Mouse (Mus musculus): ENCODE measurements at regions not wholly inside any gene's neighbourhood (a gene's known extent, or its start where the extent isn't known, plus 50 kb on each side); places are given as distances from the start of the nearest gene placed in this dataset.

- Histone ChIP-seq H3K4me2 (replicated peaks; ENCODE audit: low read depth, low read length, severe bottlenecking) (no peak overlapping the region), H3K9me3 (ENCODE audit: control insufficient read depth, low read length) (no peaks in the 10 kb centered on the region), H3K36me3 (ENCODE audit: control insufficient read depth, insufficient read depth, low read length) (no peaks in the 10 kb centered on the region), H3K4me3 (replicated peaks; ENCODE audit: low read length) (no peak overlapping the region), H3K27ac (replicated peaks; ENCODE audit: low read depth, low read length) (no peak overlapping the region), H3K4me1 (ENCODE audit: control insufficient read depth, insufficient read depth, low read length) (peaks cover 20% of the 10 kb centered on the region), H3K9ac (ENCODE audit: low read depth, low read length, severe bottlenecking) (no peak overlapping the region), H3K27me3 (ENCODE audit: control insufficient read depth, insufficient read depth, low read length) (no peaks in the 10 kb centered on the region)
- WGBS, result 64% methylated on average over 7 of the region's 7 CpGs
- ATAC-seq (ENCODE audit: low FRiP score, low read depth), result no peak
- DNase-seq (ENCODE audit: low spot score), result no peak
- no peak for TF ChIP-seq POLR2A (IDR thresholded peaks at IDR 0.05; ENCODE audit: borderline replicate concordance, extremely low read depth, insufficient read depth, insufficient read length)
Measured at GRCm38 (mm10) chr14:62188147-62188885, 104.1 kb upstream of the Rnaseh2b start.

GRCm38 (mm10) chr14:62191624-62192023 lies 100.8 kb upstream of the Rnaseh2b start:
- peak; percentile 45 for DNase-seq (ENCODE audit: low spot score)
- Histone ChIP-seq H3K4me2 (replicated peaks; ENCODE audit: low read depth, low read length, severe bottlenecking) (no peak overlapping the region), H3K4me1 (ENCODE audit: control insufficient read depth, insufficient read depth, low read length) (peaks cover 22% of the 10 kb centered on the region), H3K9ac (ENCODE audit: low read depth, low read length, severe bottlenecking) (no peak overlapping the region), H3K27ac (replicated peaks; ENCODE audit: low read depth, low read length) (no peak overlapping the region), H3K4me3 (replicated peaks; ENCODE audit: low read length) (no peak overlapping the region), H3K9me3 (ENCODE audit: control insufficient read depth, low read length) (no peaks in the 10 kb centered on the region), H3K36me3 (ENCODE audit: control insufficient read depth, insufficient read depth, low read length) (no peaks in the 10 kb centered on the region), H3K27me3 (ENCODE audit: control insufficient read depth, insufficient read depth, low read length) (no peaks in the 10 kb centered on the region)
- WGBS, result 34% methylated on average over 2 of the region's 2 CpGs
- no peak for TF ChIP-seq POLR2A (IDR thresholded peaks at IDR 0.05; ENCODE audit: borderline replicate concordance, extremely low read depth, insufficient read depth, insufficient read length)
- peak; percentile 69 for ATAC-seq (ENCODE audit: low FRiP score, low read depth)

GRCm38 (mm10) chr14:62192814-62193213 lies 99.6 kb upstream of the Rnaseh2b start:
- Histone ChIP-seq H3K4me1 (ENCODE audit: control insufficient read depth, insufficient read depth, low read length) (peaks cover 14% of the 10 kb centered on the region; the same call in 1 of the 2 replicates), H3K9me3 (ENCODE audit: control insufficient read depth, low read length) (no peaks in the 10 kb centered on the region), H3K27ac (replicated peaks; ENCODE audit: low read depth, low read length) (peak overlapping the region; percentile 64), H3K36me3 (ENCODE audit: control insufficient read depth, insufficient read depth, low read length) (no peaks in the 10 kb centered on the region), H3K4me2 (replicated peaks; ENCODE audit: low read depth, low read length, severe bottlenecking) (no peak overlapping the region), H3K4me3 (replicated peaks; ENCODE audit: low read length) (no peak overlapping the region), H3K27me3 (ENCODE audit: control insufficient read depth, insufficient read depth, low read length) (no peaks in the 10 kb centered on the region), H3K9ac (ENCODE audit: low read depth, low read length, severe bottlenecking) (no peak overlapping the region)
- DNase-seq (ENCODE audit: low spot score) (no peak), ATAC-seq (ENCODE audit: low FRiP score, low read depth) (peak; percentile 45; the same call in 1 of the 2 replicates)
- 44% methylated on average over 8 of the region's 8 CpGs for WGBS
- TF ChIP-seq POLR2A (IDR thresholded peaks at IDR 0.05; ENCODE audit: borderline replicate concordance, extremely low read depth, insufficient read depth, insufficient read length), result no peak

GRCm38 (mm10) chr14:62193371-62193770 lies 99.0 kb upstream of the Rnaseh2b start:
- no peak overlapping the region for H3K4me3 ChIP-seq (replicated peaks; ENCODE audit: low read length)
- H3K9ac ChIP-seq (ENCODE audit: low read depth, low read length, severe bottlenecking), result no peak overlapping the region
- H3K9me3 ChIP-seq (ENCODE audit: control insufficient read depth, low read length), result no peaks in the 10 kb centered on the region
- no peak for TF ChIP-seq POLR2A (IDR thresholded peaks at IDR 0.05; ENCODE audit: borderline replicate concordance, extremely low read depth, insufficient read depth, insufficient read length)
- no peaks in the 10 kb centered on the region for H3K27me3 ChIP-seq (ENCODE audit: control insufficient read depth, insufficient read depth, low read length)
- WGBS, result 37% methylated on average over 4 of the region's 4 CpGs
- no peaks in the 10 kb centered on the region for H3K36me3 ChIP-seq (ENCODE audit: control insufficient read depth, insufficient read depth, low read length)
- H3K4me1 ChIP-seq (ENCODE audit: control insufficient read depth, insufficient read depth, low read length), result peaks cover 10% of the 10 kb centered on the region; the same call in 1 of the 2 replicates
- no peak overlapping the region for H3K4me2 ChIP-seq (replicated peaks; ENCODE audit: low read depth, low read length, severe bottlenecking)
- ATAC-seq (ENCODE audit: low FRiP score, low read depth) (no peak), DNase-seq (ENCODE audit: low spot score) (no peak)
- H3K27ac ChIP-seq (replicated peaks; ENCODE audit: low read depth, low read length), result peak overlapping the region; percentile 64

DNA sequence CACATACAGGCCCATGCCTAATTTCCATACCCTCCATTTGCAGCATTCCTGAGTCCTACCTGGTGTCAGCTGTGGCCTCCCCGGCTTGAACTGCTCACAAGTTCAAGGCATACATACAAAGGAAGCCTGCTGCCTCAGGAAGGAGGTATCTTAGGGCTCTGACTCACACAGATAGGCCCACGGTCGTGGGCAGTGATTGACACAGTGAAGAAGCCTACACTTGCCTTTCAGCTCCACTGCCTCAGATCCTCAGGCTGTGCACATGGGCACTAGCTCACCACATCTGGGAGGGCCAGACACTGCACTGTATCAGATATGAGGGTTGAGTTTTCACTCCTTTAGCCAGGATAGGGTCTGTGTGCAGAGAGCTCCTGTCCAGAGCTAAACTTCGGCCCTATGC lies 95.6 kb upstream of the Rnaseh2b start:
- Histone ChIP-seq H3K27ac (replicated peaks; ENCODE audit: low read depth, low read length) (0 out of 2 replicates have a peak overlapping the region, but pooled peaks have one; percentile 41), H3K4me2 (replicated peaks; ENCODE audit: low read depth, low read length, severe bottlenecking) (no peak overlapping the region), H3K9me3 (ENCODE audit: control insufficient read depth, low read length) (no peaks in the 10 kb centered on the region), H3K4me1 (ENCODE audit: control insufficient read depth, insufficient read depth, low read length) (peaks cover 10% of the 10 kb centered on the region; the same call in 1 of the 2 replicates), H3K27me3 (ENCODE audit: control insufficient read depth, insufficient read depth, low read length) (no peaks in the 10 kb centered on the region), H3K4me3 (replicated peaks; ENCODE audit: low read length) (no peak overlapping the region), H3K9ac (ENCODE audit: low read depth, low read length, severe bottlenecking) (no peak overlapping the region), H3K36me3 (ENCODE audit: control insufficient read depth, insufficient read depth, low read length) (no peaks in the 10 kb centered on the region)
- ATAC-seq (ENCODE audit: low FRiP score, low read depth) (no peak), DNase-seq (ENCODE audit: low spot score) (no peak)
- WGBS, result 71% methylated on average over 4 of the region's 4 CpGs
- TF ChIP-seq POLR2A (IDR thresholded peaks at IDR 0.05; ENCODE audit: borderline replicate concordance, extremely low read depth, insufficient read depth, insufficient read length), result no peak
